Mouse (Mus musculus): ENCODE results near the gene Dut.

GRCm38 (mm10) chr2:125263753-125264152 is 16.8 kb downstream of the Dut start:
- TF ChIP-seq POLR2A (IDR thresholded peaks at IDR 0.05; ENCODE audit: low read depth, low read length) = no peak
- TF ChIP-seq CTCF (conservative IDR thresholded peaks at IDR 0.05 in 1 of 2, IDR thresholded peaks at IDR 0.05 in 1 of 2; ENCODE audit: low read depth in 2 of 2, low read length in 2 of 2) = no peak
- no peak for TF ChIP-seq ZMIZ1 (IDR thresholded peaks at IDR 0.05; ENCODE audit: low read depth, low read length)
- TF ChIP-seq NELFE (IDR thresholded peaks at IDR 0.05; ENCODE audit: low read depth, low read length) = no peak
- no peak for TF ChIP-seq ELF1 (IDR thresholded peaks at IDR 0.05; ENCODE audit: low read depth, low read length)
- no peak for TF ChIP-seq BHLHE40 (IDR thresholded peaks at IDR 0.05; ENCODE audit: low read depth, low read length)
- TF ChIP-seq SIN3A (IDR thresholded peaks at IDR 0.05; ENCODE audit: low read length) = no peak
- no peak for TF ChIP-seq HCFC1 (IDR thresholded peaks at IDR 0.05; ENCODE audit: low read depth, low read length)
- no peak for TF ChIP-seq E2F4 (IDR thresholded peaks at IDR 0.05; ENCODE audit: insufficient replicate concordance, low read depth, low read length)
- no peak for TF ChIP-seq ETS1 (conservative IDR thresholded peaks at IDR 0.05; ENCODE audit: low read depth, low read length)

All from CH12.LX (cell line).